24 mouse cellular contexts compared by ENCODE assay signal in genomic region chr5:74931765-74932164, GRCm38 (mm10).
A peak's percentile ranks its signal among the peaks of the same experiment; 100 is the strongest.
DNase-seq lines count a peak whose midpoint lies in the region; ATAC-seq and TF ChIP-seq lines count a peak whose summit lies in the region.
"Had no signal": no experiment of that assay in that cellular context is flagged by ENCODE, and none has a peak within 500 bp of the region (broad histone marks: within the 10 kb centered on the region; RNA-seq: fewer than 3 reads in every experiment).

No protein-coding gene starts in this region.

- TF ChIP-seq EP300 in lung, postnatal 0 days (IDR thresholded peaks at IDR 0.05), result no peak

- H3K9me3 ChIP-seq in heart, embryonic 11.5 days (replicated peaks; ENCODE audit: control insufficient read depth, low read length), result no peaks in the 10 kb centered on the region
- no peaks in the 10 kb centered on the region for H3K9me3 ChIP-seq in kidney, embryonic 14.5 days (ENCODE audit: control insufficient read depth, low read length)
- no peaks in the 10 kb centered on the region for H3K9me3 ChIP-seq in lung, postnatal 0 days (ENCODE audit: low read length)
- no peaks in the 10 kb centered on the region for H3K9me3 ChIP-seq in limb, embryonic 14.5 days (ENCODE audit: control insufficient read depth, low read length)
- H3K9me3 ChIP-seq: embryonic facial prominence, embryonic 13.5 days; G1E; hindbrain, embryonic 10.5 days; liver, embryonic 15.5 days had no signal

- no peaks in the 10 kb centered on the region for H3K36me3 ChIP-seq in heart, embryonic 11.5 days (ENCODE audit: control insufficient read depth, insufficient read depth, low read length)
- H3K36me3 ChIP-seq in kidney, embryonic 14.5 days (ENCODE audit: control insufficient read depth, insufficient read depth, low read length), result no peaks in the 10 kb centered on the region
- no peaks in the 10 kb centered on the region for H3K36me3 ChIP-seq in lung, postnatal 0 days (ENCODE audit: insufficient read depth, low read length)
- H3K36me3 ChIP-seq in limb, embryonic 14.5 days (ENCODE audit: control insufficient read depth, insufficient read depth, low read length), result no peaks in the 10 kb centered on the region
- H3K36me3 ChIP-seq: embryonic facial prominence, embryonic 13.5 days; G1E; hindbrain, embryonic 10.5 days; liver, embryonic 15.5 days had no signal

- TF ChIP-seq CTCF in lung, postnatal 0 days (IDR thresholded peaks at IDR 0.05), result no peak

- no peak for ATAC-seq in heart, embryonic 11.5 days (replicated peaks; ENCODE audit: insufficient number of reproducible peaks, low FRiP score, low TSS enrichment)
- ATAC-seq in kidney, embryonic 14.5 days (ENCODE audit: low FRiP score, low TSS enrichment), result no peak
- ATAC-seq in lung, postnatal 0 days, result no peak
- peak; percentile 30; the same call in 1 of the 2 replicates for ATAC-seq in limb, embryonic 14.5 days (ENCODE audit: low FRiP score, low read depth)
- ATAC-seq: activated CD4-positive, CD25-positive, alpha-beta regulatory T cell, adult 4 months; forebrain, embryonic 14.5 days; hindbrain, postnatal 0 days had no signal

- intact Hi-C loops in heart, postnatal 10 days (cut with DNase I), result no loop called here

- H3K27me3 ChIP-seq in heart, embryonic 11.5 days (ENCODE audit: control insufficient read depth, insufficient read depth, low read length), result no peaks in the 10 kb centered on the region
- no peaks in the 10 kb centered on the region for H3K27me3 ChIP-seq in kidney, embryonic 14.5 days (ENCODE audit: control insufficient read depth, insufficient read depth, low read length)
- H3K27me3 ChIP-seq in lung, postnatal 0 days (replicated peaks; ENCODE audit: insufficient read depth, low read length), result no peaks in the 10 kb centered on the region
- no peaks in the 10 kb centered on the region for H3K27me3 ChIP-seq in limb, embryonic 14.5 days (ENCODE audit: control insufficient read depth, insufficient read depth, low read length)
- H3K27me3 ChIP-seq: embryonic facial prominence, embryonic 13.5 days; liver, embryonic 15.5 days had no signal

- H3K4me3 ChIP-seq in heart, embryonic 11.5 days (ENCODE audit: low read depth, low read length), result no peak overlapping the region
- no peak overlapping the region for H3K4me3 ChIP-seq in kidney, embryonic 14.5 days (ENCODE audit: low read length)
- no peak overlapping the region for H3K4me3 ChIP-seq in lung, postnatal 0 days (ENCODE audit: low read depth, low read length)
- no peak overlapping the region for H3K4me3 ChIP-seq in limb, embryonic 14.5 days (replicated peaks; ENCODE audit: low read length)
- H3K4me3 ChIP-seq: embryonic facial prominence, embryonic 13.5 days; hindbrain, embryonic 10.5 days; left cerebral cortex, adult 2 months; liver, embryonic 15.5 days had no signal

- peak overlapping the region; percentile 38; the same call in 1 of the 2 replicates for H3K27ac ChIP-seq in heart, embryonic 11.5 days (ENCODE audit: low read depth, low read length)
- no peak overlapping the region; the same call in 1 of the 2 replicates for H3K27ac ChIP-seq in kidney, embryonic 14.5 days (ENCODE audit: low read depth, low read length)
- no peak overlapping the region for H3K27ac ChIP-seq in lung, postnatal 0 days (ENCODE audit: low read length)
- H3K27ac ChIP-seq in limb, embryonic 14.5 days (replicated peaks; ENCODE audit: low read depth, low read length), result no peak overlapping the region; the same call in 1 of the 2 replicates
- H3K27ac ChIP-seq: embryonic facial prominence, embryonic 13.5 days; hindbrain, embryonic 10.5 days; hindbrain, postnatal 0 days; left cerebral cortex, adult 2 months; liver, embryonic 15.5 days had no signal

- H3K4me1 ChIP-seq in heart, embryonic 11.5 days (ENCODE audit: control insufficient read depth, insufficient read depth, low read length), result no peaks in the 10 kb centered on the region; the same call in 1 of the 2 replicates
- no peaks in the 10 kb centered on the region; the same call in 1 of the 2 replicates for H3K4me1 ChIP-seq in kidney, embryonic 14.5 days (ENCODE audit: control insufficient read depth, insufficient read depth, low read length)
- no peaks in the 10 kb centered on the region for H3K4me1 ChIP-seq in lung, postnatal 0 days (ENCODE audit: insufficient read depth, low read depth, low read length)
- H3K4me1 ChIP-seq in limb, embryonic 14.5 days (ENCODE audit: control insufficient read depth, insufficient read depth, low read length), result peaks cover 8% of the 10 kb centered on the region
- H3K4me1 ChIP-seq: embryonic facial prominence, embryonic 13.5 days; hindbrain, embryonic 10.5 days; liver, embryonic 15.5 days had no signal

- peak overlapping the region; percentile 32 for H3K4me2 ChIP-seq in heart, embryonic 11.5 days
- H3K4me2 ChIP-seq in kidney, embryonic 14.5 days (replicated peaks; ENCODE audit: low read depth, low read length), result 0 out of 2 replicates have a peak overlapping the region, but pooled peaks have one; percentile 21
- H3K4me2 ChIP-seq in lung, postnatal 0 days (replicated peaks; ENCODE audit: low read depth, low read length), result peak overlapping the region; percentile 28; the same call in 1 of the 2 replicates
- peak overlapping the region; percentile 30 for H3K4me2 ChIP-seq in limb, embryonic 14.5 days (replicated peaks; ENCODE audit: low read depth, low read length, severe bottlenecking)
- H3K4me2 ChIP-seq: embryonic facial prominence, embryonic 13.5 days; liver, embryonic 15.5 days; midbrain, embryonic 11.5 days had no signal

- DNase-seq in heart, postnatal 10 days, result no peak
- DNase-seq in kidney, adult 18-20 months, result no peak
- no peak for DNase-seq in lung, postnatal 0 days (ENCODE audit: low spot score)
- DNase-seq in lung, postnatal 4 days, result no peak
- DNase-seq in limb, embryonic 14.5 days (ENCODE audit: low spot score), result no peak
- DNase-seq in cerebellum, postnatal 36 days, result no peak
- DNase-seq: adrenal gland, postnatal 14 days; cerebellum, postnatal 10 days; gastrocnemius, postnatal 14 days; layer of hippocampus, adult 9-11 months; left cerebral cortex, postnatal 4 days; right cerebral cortex, postnatal 25 days; thymus, postnatal 14 days had no signal

- TF ChIP-seq POLR2A in limb, embryonic 14.5 days (IDR thresholded peaks at IDR 0.05; ENCODE audit: borderline replicate concordance, extremely low read depth, insufficient read depth, insufficient read length), result no peak

- 25% methylated on average over 12 of the region's 12 CpGs for WGBS in heart, embryonic 11.5 days (ENCODE audit: insufficient replicate concordance)
- WGBS in kidney, embryonic 14.5 days, result 46% methylated on average over 12 of the region's 12 CpGs
- 32% methylated on average over 12 of the region's 12 CpGs for whole genome bisulfite sequencing in lung, postnatal 0 days
- 38% methylated on average over 12 of the region's 12 CpGs for WGBS in limb, embryonic 14.5 days

- H3K9ac ChIP-seq in heart, embryonic 11.5 days (ENCODE audit: low read depth, low read length), result no peak overlapping the region
- H3K9ac ChIP-seq in kidney, embryonic 14.5 days (ENCODE audit: low read depth, low read length), result no peak overlapping the region
- H3K9ac ChIP-seq in lung, postnatal 0 days (replicated peaks; ENCODE audit: low read depth), result no peak overlapping the region
- 0 out of 2 replicates have a peak overlapping the region, but pooled peaks have one; percentile 1 for H3K9ac ChIP-seq in limb, embryonic 14.5 days (ENCODE audit: low read depth, low read length, severe bottlenecking)
- H3K9ac ChIP-seq: embryonic facial prominence, embryonic 13.5 days; liver, embryonic 15.5 days had no signal
